Mouse (Mus musculus): ENCODE data around the gene Eif4enif1.

GRCm38 (mm10) chr11:3242395-3242794 is 40.2 kb downstream of the Eif4enif1 start:
- TF ChIP-seq GATA1 (IDR thresholded peaks at IDR 0.05; ENCODE audit: borderline replicate concordance, low read length) (no peak), FLI1 (IDR thresholded peaks at IDR 0.05; ENCODE audit: low read length) (no peak)
